Mouse (Mus musculus) cerebellum, adult 8-10 months (tissue): ENCODE results near the gene Mex3a.

Source experiments
- DNase-seq: peaks from one replicate; pipeline ENCODE4 v3.0.0; 2022

Mex3a gene

GRCm38 (mm10) chr3:88529204-88530000 lies 2.8 kb upstream of the Mex3a start:
- no peak for DNase-seq

GRCm38 (mm10) chr3:88530082-88530864 lies 1.9 kb upstream of the Mex3a start:
- DNase-seq = no peak

- peak; percentile 83 for DNase-seq
These were observed 572 bp upstream of the Mex3a start for GRCm38 (mm10) chr3:88531348-88532298.

GRCm38 (mm10) chr3:88532689-88533511 lies 705 bp downstream of the Mex3a start:
- DNase-seq = no peak

GRCm38 (mm10) chr3:88533706-88534105 lies 1.5 kb downstream of the Mex3a start:
- DNase-seq = no peak

GRCm38 (mm10) chr3:88535005-88535404 lies 2.8 kb downstream of the Mex3a start:
- no peak for DNase-seq

GRCm38 (mm10) chr3:88535527-88535926 lies 3.3 kb downstream of the Mex3a start:
- DNase-seq = no peak

GRCm38 (mm10) chr3:88536103-88536930 lies 4.1 kb downstream of the Mex3a start:
- peak; percentile 77 for DNase-seq

GRCm38 (mm10) chr3:88537146-88537545 lies 5.0 kb downstream of the Mex3a start:
- DNase-seq = no peak

GRCm38 (mm10) chr3:88538271-88539145 lies 6.3 kb downstream of the Mex3a start:
- no peak for DNase-seq

GRCm38 (mm10) chr3:88539397-88539796 lies 7.2 kb downstream of the Mex3a start:
- no peak for DNase-seq

- DNase-seq = no peak
These were observed 7.9 kb downstream of the Mex3a start for GRCm38 (mm10) chr3:88540085-88540484.

GRCm38 (mm10) chr3:88541622-88542401 lies 9.6 kb downstream of the Mex3a start:
- DNase-seq = peak; percentile 55

GRCm38 (mm10) chr3:88542486-88542885 lies 10.3 kb downstream of the Mex3a start:
- DNase-seq = no peak

- no peak for DNase-seq
These were observed 11.0 kb downstream of the Mex3a start for GRCm38 (mm10) chr3:88543174-88543573.

- no peak for DNase-seq
These were observed 11.6 kb downstream of the Mex3a start for GRCm38 (mm10) chr3:88543651-88544410.

GRCm38 (mm10) chr3:88544514-88544913 lies 12.3 kb downstream of the Mex3a start:
- no peak for DNase-seq

- DNase-seq = no peak
These were observed 12.9 kb downstream of the Mex3a start for GRCm38 (mm10) chr3:88544955-88545591.
